Mouse (Mus musculus) embryo, embryonic 11 days (tissue): ENCODE measurements at regions not wholly inside any gene's neighbourhood (a gene's known extent, or its start where the extent isn't known, plus 50 kb on each side); places are given as distances from the start of the nearest gene placed in this dataset.
A peak's percentile ranks its signal among the peaks of the same experiment; 100 is the strongest.

Experiments
- DNase-seq: peaks from one replicate; pipeline ENCODE4 v3.0.0-alpha.2; 2015

DNA sequence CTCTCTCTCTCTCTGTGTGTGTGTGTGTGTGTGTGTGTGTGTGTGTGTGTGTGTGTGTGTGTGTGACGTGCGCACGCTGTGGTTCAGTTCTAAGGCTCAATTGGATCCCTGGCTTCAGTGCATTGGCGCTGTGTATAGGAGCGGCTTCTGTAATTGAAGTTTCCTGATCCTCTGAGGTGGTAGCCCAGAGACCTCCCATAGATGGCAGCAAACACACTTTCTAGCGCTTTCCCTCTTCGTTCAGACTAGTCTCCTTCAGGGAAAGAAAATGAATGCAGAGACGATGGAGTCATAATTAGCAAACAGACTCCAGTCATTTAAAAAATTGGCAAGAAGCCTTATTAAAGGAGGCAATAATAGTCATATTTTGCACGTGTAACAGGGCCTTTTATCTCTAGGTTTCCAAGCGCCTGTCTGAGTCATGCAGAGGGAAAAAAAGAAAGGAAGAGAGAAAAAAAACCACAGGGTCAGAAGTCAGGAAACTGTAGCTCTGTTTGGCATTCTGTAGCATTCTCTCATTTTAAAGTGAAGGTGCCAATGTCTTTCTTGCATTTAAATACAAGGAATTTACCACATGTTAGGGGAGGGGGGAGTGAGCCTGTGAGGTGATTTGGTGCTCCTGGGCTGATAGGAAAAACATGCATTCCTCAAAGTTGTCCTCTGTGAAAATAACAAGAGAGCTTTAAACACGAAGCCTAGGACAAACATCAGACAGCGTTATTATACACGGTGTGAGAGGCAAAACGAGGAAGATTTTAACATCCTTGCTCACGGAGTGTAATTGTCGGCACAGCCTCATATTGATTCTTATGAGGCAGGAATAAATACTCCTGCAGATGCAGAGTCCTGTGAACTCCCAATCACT lies 439.4 kb upstream of the Kif2a start:
- peak; percentile 83 for DNase-seq

- DNase-seq, result no peak
These were observed 436.8 kb upstream of the Kif2a start for GRCm38 (mm10) chr13:107458730-107459129.

GRCm38 (mm10) chr13:107457270-107457669 lies 435.3 kb upstream of the Kif2a start:
- DNase-seq, result no peak

DNA sequence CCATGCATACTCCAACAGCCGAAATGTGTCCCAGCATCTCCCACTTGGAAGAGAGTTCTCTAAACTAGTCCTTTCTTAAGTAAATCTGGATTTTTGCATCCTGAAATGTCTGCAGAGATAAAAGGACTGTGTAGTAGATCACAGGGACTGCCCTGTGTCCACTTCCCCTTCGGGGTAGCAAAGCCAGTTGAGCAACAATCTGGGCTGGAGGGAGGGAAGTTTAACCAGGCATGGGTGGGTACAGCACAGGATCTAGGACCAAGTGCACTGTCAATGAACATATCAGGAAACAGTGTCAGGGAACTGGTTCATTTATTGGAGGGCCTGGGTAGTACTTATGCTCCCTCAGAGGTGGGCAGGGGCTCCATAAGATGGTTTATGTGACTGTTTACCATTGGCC lies 434.5 kb upstream of the Kif2a start:
- DNase-seq, result no peak

DNA sequence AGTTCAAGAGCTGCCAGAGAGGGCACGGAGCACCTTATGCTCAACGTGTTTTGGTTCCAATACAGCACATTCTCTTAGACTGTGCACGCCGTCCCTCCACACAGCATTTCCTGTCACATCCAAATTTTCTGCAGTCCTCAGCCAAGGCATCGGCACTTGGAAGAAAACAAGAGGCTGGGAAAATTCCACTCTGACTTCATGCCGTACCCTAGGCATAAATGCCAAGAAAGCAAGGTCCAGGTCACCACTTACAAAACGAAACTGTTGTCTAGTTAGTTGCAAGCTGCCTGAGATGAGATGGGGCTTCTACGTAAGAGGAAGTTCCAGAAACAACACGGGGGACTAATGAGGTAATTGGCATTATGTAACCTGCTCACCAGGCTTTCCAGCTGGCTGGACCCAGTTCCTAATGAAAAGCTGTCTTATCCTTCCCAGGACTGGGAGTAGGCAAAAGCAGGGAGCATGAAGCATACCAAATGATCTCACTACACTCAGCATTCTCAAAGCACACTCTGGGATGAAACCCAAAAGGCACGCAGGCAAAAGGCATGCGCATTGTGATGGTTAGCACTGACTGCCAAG lies 427.8 kb upstream of the Kif2a start:
- no peak for DNase-seq

DNA sequence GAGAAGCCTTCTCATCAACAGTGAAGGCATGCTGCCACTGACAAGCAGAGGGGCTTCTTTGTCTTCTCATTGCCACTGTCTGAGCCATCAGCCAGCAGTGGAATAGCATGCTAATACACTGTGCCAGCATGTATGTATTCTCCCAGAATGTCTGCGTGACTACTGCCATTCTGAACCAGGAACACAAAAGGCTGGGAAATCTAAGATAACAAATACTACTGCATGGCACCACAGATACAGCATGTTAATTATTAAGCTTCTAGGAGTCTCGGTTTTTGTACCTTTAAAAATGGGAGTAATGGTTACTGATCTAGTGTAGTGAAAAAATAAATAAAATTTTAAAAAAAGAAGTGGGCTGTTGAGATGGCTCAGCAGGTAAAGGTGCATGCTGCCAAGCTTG lies 425.9 kb upstream of the Kif2a start:
- no peak for DNase-seq

- DNase-seq, result peak; percentile 50
These were observed 397.6 kb upstream of the Kif2a start for GRCm38 (mm10) chr13:107419363-107420155.

- no peak for DNase-seq
These were observed 388.3 kb upstream of the Kif2a start for GRCm38 (mm10) chr13:107410267-107410666.

DNA sequence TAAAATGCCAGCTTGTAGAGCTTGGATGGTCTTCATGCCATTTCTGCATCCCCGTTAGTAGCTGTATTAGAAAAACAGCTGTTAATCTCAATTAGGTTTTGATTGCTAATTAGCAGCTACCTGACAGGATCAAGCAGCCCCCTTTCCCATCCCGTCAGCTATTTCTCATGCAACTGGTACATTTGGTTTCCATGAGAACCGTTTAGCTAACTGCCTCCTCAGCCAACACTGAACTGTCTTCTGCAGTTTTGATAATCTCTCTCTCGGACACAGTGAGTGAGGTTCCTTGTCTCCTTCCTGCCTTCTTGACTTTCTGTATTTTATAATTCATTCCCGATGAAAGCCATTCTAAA lies 385.7 kb upstream of the Kif2a start:
- no peak for DNase-seq

DNA sequence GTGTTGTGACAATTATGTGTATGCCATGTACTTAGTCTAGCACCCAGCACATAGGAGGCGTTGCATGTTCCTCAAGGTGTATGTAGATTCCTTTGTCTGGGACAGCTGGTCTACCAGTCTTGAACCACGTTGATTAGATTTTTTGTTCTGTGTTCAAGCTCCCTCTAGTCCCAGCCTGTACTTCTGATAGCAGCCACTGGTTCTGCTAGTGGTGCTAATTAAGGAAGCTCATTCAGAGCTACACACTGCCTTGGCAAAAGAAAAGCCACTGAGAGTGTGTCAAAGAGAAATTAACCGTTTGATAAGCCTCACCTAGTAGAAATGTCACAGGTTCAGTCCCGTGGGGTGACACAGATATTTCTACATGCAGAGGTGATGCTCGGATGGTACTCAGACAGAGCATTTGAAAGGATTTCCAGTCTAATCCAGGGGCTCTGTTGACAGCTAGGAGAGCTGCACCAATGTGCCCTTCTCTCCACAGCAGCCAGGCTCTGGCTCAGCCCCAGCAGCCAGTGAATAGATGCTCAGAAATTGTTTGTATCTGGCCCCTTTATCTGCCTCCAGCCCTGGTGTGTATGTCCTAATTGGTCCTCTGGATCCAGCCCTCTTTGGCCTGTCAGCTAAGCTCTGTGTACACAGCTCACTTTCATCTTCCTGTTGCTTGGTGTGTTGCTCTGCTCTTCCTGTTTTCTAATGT lies 385.2 kb upstream of the Kif2a start:
- no peak for DNase-seq

- peak; percentile 25 for DNase-seq
These were observed 376.9 kb upstream of the Kif2a start for GRCm38 (mm10) chr13:107398621-107399363.

GRCm38 (mm10) chr13:107396036-107396435 lies 374.1 kb upstream of the Kif2a start:
- no peak for DNase-seq

- DNase-seq, result no peak
These were observed 372.5 kb upstream of the Kif2a start for GRCm38 (mm10) chr13:107394451-107394850.

DNA sequence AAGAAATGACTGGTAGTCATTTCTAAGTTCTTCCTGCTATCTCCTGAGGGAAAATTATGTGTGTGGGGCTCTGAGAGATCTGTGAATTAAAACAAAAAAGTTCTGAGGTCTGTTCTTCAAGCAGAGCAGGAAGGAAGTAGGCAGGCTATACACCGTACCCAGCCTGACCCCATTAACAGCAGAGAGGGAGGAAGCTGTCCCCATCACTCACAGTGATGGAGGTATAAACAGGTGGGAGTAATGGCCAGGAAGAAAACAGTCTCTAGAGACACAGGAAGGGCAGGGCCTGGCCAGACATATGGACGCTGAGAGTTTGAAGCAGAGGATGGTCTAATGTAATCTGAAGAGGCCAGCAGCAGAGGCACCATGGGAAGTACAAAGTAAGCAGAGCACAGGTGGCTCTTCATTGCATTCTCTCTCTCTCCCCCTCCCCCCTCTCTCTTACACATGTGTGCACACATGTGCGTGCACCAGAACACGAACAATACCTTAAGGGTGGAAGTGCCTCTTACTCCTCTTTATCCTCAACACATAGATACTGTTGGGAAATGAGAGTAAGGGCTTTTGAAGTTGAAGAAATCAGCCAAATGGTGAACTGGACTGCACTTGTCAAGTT lies 367.7 kb upstream of the Kif2a start:
- DNase-seq, result no peak

DNA sequence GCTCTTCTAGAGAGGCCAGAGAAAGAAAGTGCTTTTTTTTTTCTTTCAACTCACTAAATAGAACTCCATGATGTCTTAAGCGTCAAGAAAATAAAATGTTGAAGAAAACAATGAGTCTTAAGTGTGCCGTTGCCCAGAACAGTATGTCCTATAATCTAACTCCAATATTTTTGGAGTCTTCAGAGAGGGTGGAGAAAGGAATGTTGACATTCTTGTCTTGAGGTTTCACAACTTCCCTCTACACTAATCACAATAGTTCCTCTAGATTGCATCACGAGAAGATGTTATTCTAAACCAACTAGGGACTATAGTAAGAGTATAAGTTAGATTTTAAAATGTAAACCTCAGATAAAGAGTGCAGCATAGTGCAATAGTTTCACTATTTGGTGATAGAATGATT lies 367.1 kb upstream of the Kif2a start:
- DNase-seq, result no peak

GRCm38 (mm10) chr13:107378076-107378475 lies 356.1 kb upstream of the Kif2a start:
- no peak for DNase-seq

DNA sequence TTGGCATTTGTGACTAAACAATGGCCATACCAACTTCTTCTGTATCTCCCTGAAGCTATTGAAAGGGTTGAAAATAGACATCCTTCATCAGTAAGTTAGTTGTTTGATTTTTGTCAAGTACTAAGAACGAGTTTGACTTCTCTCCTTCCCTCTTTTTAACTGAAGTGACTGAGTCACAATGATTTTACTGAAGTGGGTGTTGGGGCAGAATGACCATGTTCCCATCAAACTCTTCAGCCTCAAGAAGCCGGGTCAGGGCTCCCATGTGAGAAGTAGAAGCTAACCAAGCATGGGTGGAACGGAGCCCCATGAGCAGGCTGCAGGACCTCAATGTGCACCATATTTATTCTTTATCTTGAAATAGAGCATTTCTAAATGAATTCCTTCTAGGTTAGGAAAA lies 350.7 kb upstream of the Kif2a start:
- no peak for DNase-seq

- DNase-seq, result peak; percentile 22
These were observed 350.0 kb upstream of the Kif2a start for GRCm38 (mm10) chr13:107371616-107372582.

DNA sequence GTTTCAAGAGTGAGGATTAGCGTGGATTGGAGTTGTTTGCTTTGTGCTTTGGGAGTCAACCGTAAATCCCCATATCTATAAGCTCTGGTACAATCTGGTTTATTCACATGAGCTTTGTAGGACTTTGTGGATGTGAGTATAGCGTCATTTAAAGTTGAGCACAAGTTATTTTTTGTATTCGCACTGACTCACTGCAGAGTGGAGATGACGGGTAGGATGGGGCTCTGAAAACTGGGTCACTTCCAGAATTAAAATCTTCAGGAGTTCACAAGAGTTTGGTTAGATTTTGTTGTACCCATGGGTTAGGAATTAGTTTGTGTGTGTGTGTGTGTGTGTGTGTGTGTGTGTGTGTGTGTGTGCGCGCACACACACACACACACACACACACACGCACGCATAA lies 345.7 kb upstream of the Kif2a start:
- DNase-seq, result no peak

GRCm38 (mm10) chr13:107365766-107366165 lies 343.8 kb upstream of the Kif2a start:
- DNase-seq, result no peak

GRCm38 (mm10) chr13:107365241-107365640 lies 343.3 kb upstream of the Kif2a start:
- no peak for DNase-seq
